Mouse (Mus musculus) granulocyte monocyte progenitor cell, adult 5-6 weeks (primary cell): ENCODE measurements around the gene Apoa5. TPM values are rescaled to one million over a fixed set of nuclear protein-coding genes. Genes with fewer than 3 reads are reported as not detected.
"Not testable (repeated sequence)": the region's sequence is repeated elsewhere in the genome, so short reads cannot be mapped to it uniquely, and the experiment has no call there.

ENCODE experiments used
- ATAC-seq: replicated peaks from 2 replicates; pipeline ENCODE4 v1.8.0; 2016; ENCODE audit warnings: mild to moderate bottlenecking, moderate TSS enrichment, inconsistent platforms; ENCODE audit not compliant: poor library complexity, severe bottlenecking
- total RNA-seq, 2 experiments: library from RNA; stranded (forward) in 1 of 2; stranded (reverse) in 1 of 2; fragments of 200-712, 200-1000 nt in 1 of 2; fragments of >200 nt in 1 of 2; fragmentation: Nextera tagmentation in 1 of 2; gene quantifications; 2 replicates each; pipeline ENCODE4 v1.2.3; 2014 to 2017

The Apoa5 gene
- total RNA-seq, 2 experiments from 2014 or later, result not detected

GRCm38 (mm10) chr9:46259111-46259510, 9.3 kb upstream of the Apoa5 start:
- no peak for ATAC-seq

DNA sequence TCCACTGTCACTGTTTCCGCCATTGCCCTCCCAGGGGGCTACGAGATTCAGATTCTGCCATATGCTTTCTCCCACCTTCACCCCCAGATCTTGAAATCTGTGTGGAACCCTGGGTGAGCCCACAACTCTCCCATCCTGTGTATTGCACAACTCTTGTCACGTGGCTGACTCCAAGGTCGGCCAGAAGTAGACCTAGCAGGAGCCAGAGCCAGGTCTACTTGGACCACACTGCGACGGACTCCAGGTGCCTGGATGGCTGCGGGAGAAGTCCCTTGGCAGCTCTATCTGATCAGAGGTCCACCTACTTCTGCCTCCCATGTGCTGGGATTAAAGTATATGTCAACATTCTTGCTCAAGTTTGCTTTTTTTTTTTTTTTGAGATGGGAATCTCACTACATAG, 7.3 kb upstream of the Apoa5 start:
- ATAC-seq, result 0 out of 2 replicates have a peak, but pooled peaks have one; percentile 31

GRCm38 (mm10) chr9:46269125-46269524, 692 bp downstream of the Apoa5 start:
- no peak for ATAC-seq

- no peak for ATAC-seq
These were observed 2.3 kb downstream of the Apoa5 start for GRCm38 (mm10) chr9:46270782-46271181.

GRCm38 (mm10) chr9:46272070-46272469, 3.6 kb downstream of the Apoa5 start:
- no peak; the same call in 1 of the 2 replicates for ATAC-seq

DNA sequence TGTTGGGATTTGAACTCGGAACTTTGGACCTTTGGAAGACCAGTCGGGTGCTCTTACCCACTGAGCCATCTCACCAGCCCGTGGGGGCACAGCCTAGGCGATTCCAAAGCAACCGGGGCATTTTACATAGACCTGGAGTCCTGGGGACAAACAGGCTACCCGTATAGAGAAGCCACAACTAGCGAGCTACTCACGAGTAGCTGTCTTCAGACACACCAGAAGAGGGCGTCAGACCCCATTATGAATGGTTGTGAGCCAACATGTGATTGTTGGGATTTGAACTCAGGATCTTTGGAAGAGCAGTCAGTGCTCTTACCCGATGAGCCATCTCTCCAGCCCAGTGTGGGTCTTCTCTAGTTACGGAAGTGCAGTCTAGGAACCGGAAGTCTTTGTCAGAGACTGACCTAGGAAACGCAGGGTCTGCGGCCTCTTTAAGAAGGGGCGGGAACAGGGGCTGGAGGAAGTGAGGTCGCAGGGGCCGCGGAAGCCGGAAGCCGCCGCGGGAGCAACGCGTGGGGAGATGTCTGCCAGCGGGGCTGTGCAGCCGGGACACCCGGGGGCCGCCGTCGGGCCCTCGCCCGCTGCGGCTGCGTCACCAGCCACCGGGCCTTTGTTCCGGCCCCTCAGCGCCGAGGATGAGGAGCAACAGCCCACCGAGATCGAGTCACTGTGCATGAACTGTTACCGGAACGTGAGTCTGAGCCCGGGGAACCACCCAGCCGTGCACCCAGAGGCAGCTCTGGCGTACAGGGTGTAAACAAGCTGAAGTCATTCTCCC, 4.4 kb downstream of the Apoa5 start, which contains the start of gene Zpr1:
Gene Zpr1, plus strand, starts transcription at position 388 of the 778 bp plus-strand sequence.
- ATAC-seq, result peak; percentile 94

- no peak for ATAC-seq
These were observed 6.1 kb downstream of the Apoa5 start for GRCm38 (mm10) chr9:46274494-46274893.

GRCm38 (mm10) chr9:46282631-46283436, 14.4 kb downstream of the Apoa5 start, which contains the start of gene Bud13:
Gene Bud13 (plus strand): TSS chr9:46283008.
- peak; percentile 93 for ATAC-seq

GRCm38 (mm10) chr9:46298381-46298780, 29.9 kb downstream of the Apoa5 start:
- ATAC-seq, result no peak

GRCm38 (mm10) chr9:46302142-46302541, 33.7 kb downstream of the Apoa5 start:
- ATAC-seq, result peak; percentile 84

GRCm38 (mm10) chr9:46309121-46309520, 40.7 kb downstream of the Apoa5 start:
- no peak for ATAC-seq

DNA sequence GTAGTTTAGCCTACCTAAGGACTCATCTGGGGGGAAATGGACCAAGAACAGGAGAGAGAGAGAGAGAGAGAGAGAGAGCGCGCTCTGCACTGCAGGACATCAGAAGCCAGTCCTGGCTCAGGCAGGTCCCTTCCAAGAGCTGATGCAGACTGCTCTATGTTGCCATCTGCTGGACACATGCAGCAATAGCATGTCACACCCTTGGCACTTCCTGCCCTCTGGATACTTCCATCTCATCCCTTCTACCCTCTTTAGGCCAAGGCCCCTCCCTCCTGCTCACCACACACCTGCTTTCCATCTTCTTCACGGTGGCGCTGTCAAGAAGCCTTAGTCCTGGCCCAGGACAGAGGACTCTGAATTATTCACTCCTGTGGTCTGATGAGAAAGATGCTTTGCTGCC, 46.1 kb downstream of the Apoa5 start:
- ATAC-seq, result peak; percentile 95

GRCm38 (mm10) chr9:46314921-46315320, 46.5 kb downstream of the Apoa5 start:
- ATAC-seq, result no peak

- no peak for ATAC-seq
These were observed 47.5 kb downstream of the Apoa5 start for GRCm38 (mm10) chr9:46315807-46316365.

DNA sequence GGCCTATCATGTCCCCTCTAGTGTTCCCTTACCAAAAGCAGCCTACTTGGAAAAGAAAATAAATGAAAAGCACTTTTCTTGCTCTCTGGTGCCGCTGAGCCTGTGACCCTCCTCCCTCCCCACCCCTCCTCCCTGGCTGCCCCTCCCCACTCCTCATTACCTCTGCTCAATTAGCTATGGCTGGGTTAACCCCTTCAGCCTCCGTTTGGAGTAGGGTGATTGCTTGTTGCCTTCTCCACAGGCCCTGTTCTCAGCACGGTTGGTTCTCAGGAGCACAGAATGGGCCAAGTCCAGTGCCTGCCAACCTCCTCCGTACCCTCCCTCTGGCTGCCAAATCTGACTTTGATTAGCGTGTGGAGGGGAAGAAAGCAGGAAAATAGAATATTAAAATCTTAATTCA, 48.0 kb downstream of the Apoa5 start:
- ATAC-seq, result no peak

GRCm38 (mm10) chr9:46316909-46317308, 48.5 kb downstream of the Apoa5 start:
- no peak for ATAC-seq

DNA sequence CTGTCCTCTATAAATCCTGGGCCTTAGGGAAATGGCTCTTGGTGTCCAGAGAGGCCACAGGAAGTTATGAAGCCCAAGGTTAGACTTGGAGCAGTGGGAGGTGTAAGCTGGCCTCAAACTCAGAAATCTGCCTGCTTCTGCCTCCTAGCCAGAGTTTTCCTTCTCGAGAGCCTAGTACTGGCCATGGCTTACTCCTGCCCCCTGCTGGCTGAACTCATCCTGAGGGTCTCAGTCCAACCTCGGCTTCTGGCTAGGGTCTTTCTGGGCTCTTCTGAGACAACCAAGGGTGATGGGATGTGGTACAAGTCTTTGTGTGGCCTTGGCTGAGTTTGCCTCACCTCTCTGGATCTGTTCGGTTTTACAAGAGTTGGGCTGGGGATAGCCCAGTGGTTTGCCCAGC, 49.5 kb downstream of the Apoa5 start:
- no peak for ATAC-seq

GRCm38 (mm10) chr9:46319886-46320285, 51.5 kb downstream of the Apoa5 start, which contains the start of gene 4931429L15Rik:
Gene 4931429L15Rik (minus strand): TSS chr9:46319986.
- not testable (repeated sequence) for ATAC-seq

DNA sequence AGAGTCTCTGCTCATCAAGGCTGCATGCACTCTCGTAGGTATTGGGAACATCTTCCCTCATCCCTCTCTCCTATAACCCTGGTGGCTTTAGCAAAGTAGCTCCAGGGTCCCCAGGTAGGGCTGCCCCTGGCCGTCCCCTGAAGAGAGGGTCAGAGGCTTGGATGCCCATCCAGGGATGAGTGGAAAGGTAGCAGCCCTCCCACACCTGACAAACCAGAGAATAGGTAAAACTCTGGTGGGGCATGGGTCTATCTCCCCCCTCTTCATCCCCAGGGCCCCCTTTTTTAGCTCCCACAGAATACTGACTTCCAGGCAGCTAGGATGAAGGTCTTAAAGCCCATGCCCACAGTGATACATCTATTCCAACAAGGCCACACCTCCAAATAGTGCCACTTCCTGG, 52.0 kb downstream of the Apoa5 start:
- no peak for ATAC-seq
